Mouse (Mus musculus): Measurements from ENCODE around the gene Olfr1404.

DNA sequence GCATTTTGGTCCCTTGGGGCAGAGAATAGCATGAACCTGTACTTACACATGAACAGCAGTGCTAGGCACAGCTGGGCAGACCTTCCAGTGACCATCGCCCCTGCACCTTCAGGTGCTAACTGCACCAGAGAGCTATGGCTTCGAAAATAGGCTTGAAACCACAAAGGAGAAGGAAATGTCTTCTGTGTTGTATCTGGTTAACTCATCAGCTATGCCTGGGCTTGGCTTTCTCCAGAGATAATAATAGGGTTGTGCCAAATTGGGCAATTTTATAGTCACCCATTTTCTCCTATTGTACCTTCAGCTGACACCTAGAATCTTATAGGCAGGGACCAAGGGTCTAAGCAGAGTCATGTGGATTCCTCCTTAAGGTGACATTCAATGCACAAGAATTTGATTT, 14.9 kb downstream of the Olfr1404 start, which contains the start of gene Fcer1a:
- TF ChIP-seq GATA1 (IDR thresholded peaks at IDR 0.05; ENCODE audit: low read length) (no peak), TAL1 (IDR thresholded peaks at IDR 0.05; ENCODE audit: low read length) (no peak)

Measured in erythroblast, embryonic 14.5 days (primary cell).